Mouse (Mus musculus) right cerebral cortex, adult 2 months (tissue): ENCODE measurements around the gene Icos.

Source experiments
- DNase-seq, 2 experiments: peaks; one replicate each; pipeline ENCODE4 v3.0.0; 2021 to 2022; ENCODE audit warnings: low spot score in 2 of 2

Gene Icos

GRCm38 (mm10) chr1:61038223-61038622 is 60.5 kb downstream of the Icos start:
- no peak for DNase-seq

- DNase-seq: no peak
Measured at GRCm38 (mm10) chr1:61039310-61039709, 61.6 kb downstream of the Icos start.

GRCm38 (mm10) chr1:61040401-61040800 is 62.7 kb downstream of the Icos start:
- DNase-seq: peak in 1 of 2 experiments; percentile 23

GRCm38 (mm10) chr1:61042842-61043241 is 65.1 kb downstream of the Icos start:
- DNase-seq: peak; percentile 14 to 21

GRCm38 (mm10) chr1:61046055-61046705 is 68.5 kb downstream of the Icos start:
- no peak for DNase-seq

GRCm38 (mm10) chr1:61047336-61047735 is 69.6 kb downstream of the Icos start:
- DNase-seq: no peak
